Mouse (Mus musculus) MEL (cell line): ENCODE data around the gene Kcnip1. TPM values are rescaled to one million over a fixed set of nuclear protein-coding genes. Genes with fewer than 3 reads are reported as not detected.

Source experiments
- DNase-seq: peaks from one replicate; pipeline ENCODE4 v3.0.0; 2011; ENCODE audit warnings: low read depth, low spot score
- H3K27ac ChIP-seq: 2 replicates; pipeline ENCODE4 v1.5.1; 2012; ENCODE audit warnings: low read depth, mild to moderate bottlenecking, control low read depth, low read length, moderate library complexity; ENCODE audit not compliant: control insufficient read depth
- H3K27me3 ChIP-seq, 2 experiments: fragments of 150-350 bp in 1 of 2; sonication (generic) in 1 of 2; 2 replicates each; pipeline ENCODE4 v1.6.1; 2012; ENCODE audit warnings: low read length in 2 of 2, mild to moderate bottlenecking in 2 of 2, improper control_type of control experiment in 1 of 2, moderate library complexity in 1 of 2; ENCODE audit not compliant: insufficient read depth in 2 of 2, control insufficient read depth in 1 of 2
- H3K36me3 ChIP-seq, 2 experiments: 2 replicates each; pipeline ENCODE4 v1.6.1; 2012 to 2014; ENCODE audit warnings: low read length in 2 of 2, improper control_type of control experiment in 1 of 2, inconsistent platforms in 1 of 2, mild to moderate bottlenecking in 1 of 2; ENCODE audit not compliant: insufficient read depth in 2 of 2, control insufficient read depth in 1 of 2
- H3K4me1 ChIP-seq, 2 experiments: fragments of 150-350 bp in 1 of 2; sonication (generic) in 1 of 2; 2 replicates each; pipeline ENCODE4 v1.6.1; 2012; ENCODE audit warnings: low read length in 2 of 2, improper control_type of control experiment in 1 of 2, mild to moderate bottlenecking in 1 of 2; ENCODE audit not compliant: insufficient read depth in 2 of 2, control insufficient read depth in 1 of 2
- H3K4me3 ChIP-seq, 2 experiments: fragments of 150-350 bp in 1 of 2; sonication (generic) in 1 of 2; 2 replicates each; pipeline ENCODE4 v1.5.1; 2012; ENCODE audit warnings: low read depth in 2 of 2, low read length in 2 of 2, mild to moderate bottlenecking in 2 of 2, moderate library complexity in 2 of 2, control low read depth in 1 of 2, improper control_type of control experiment in 1 of 2; ENCODE audit not compliant: control insufficient read depth in 1 of 2, insufficient read depth in 1 of 2
- H3K79me2 ChIP-seq: 2 replicates; pipeline ENCODE4 v1.6.1; 2012; ENCODE audit warnings: mild to moderate bottlenecking, low read length, moderate library complexity; ENCODE audit not compliant: control insufficient read depth, poor library complexity, insufficient read depth
- H3K9ac ChIP-seq: 2 replicates; pipeline ENCODE4 v1.6.1; 2012; ENCODE audit warnings: low read depth, mild to moderate bottlenecking, control low read depth, low read length, moderate library complexity; ENCODE audit not compliant: control insufficient read depth, poor library complexity, severe bottlenecking
- H3K9me3 ChIP-seq: fragments of 150-350 bp; sonication (generic); replicated peaks from 2 replicates; pipeline ENCODE4 v1.6.1; 2012; ENCODE audit warnings: mild to moderate bottlenecking, low read length, improper control_type of control experiment, moderate library complexity; ENCODE audit not compliant: insufficient read depth
- CHD1 ChIP-seq: IDR thresholded peaks from 2 replicates; pipeline ENCODE4 v1.6.1; 2012; ENCODE audit warnings: low read depth, mild to moderate bottlenecking, inconsistent platforms, low read length, improper control_type of control experiment
- CHD2 ChIP-seq: IDR thresholded peaks from 2 replicates; pipeline ENCODE4 v1.6.1; 2011; ENCODE audit warnings: low read length, improper control_type of control experiment
- E2F4 ChIP-seq: IDR thresholded peaks from 2 replicates; pipeline ENCODE4 v1.6.1; 2011; ENCODE audit warnings: low read depth, low read length, improper control_type of control experiment, borderline replicate concordance
- ELF1 ChIP-seq: IDR thresholded peaks from 2 replicates; pipeline ENCODE4 v1.6.1; 2014; ENCODE audit warnings: low read depth, mild to moderate bottlenecking, inconsistent platforms, low read length, improper control_type of control experiment, moderate library complexity
- EP300 ChIP-seq, 2 experiments: IDR thresholded peaks; 2 replicates each; pipeline ENCODE4 v1.6.1; 2011; ENCODE audit warnings: improper control_type of control experiment in 2 of 2, low read length in 2 of 2, low read depth in 1 of 2, mild to moderate bottlenecking in 1 of 2
- ETS1 ChIP-seq: IDR thresholded peaks from 2 replicates; pipeline ENCODE4 v1.6.1; 2012; ENCODE audit warnings: low read depth, mild to moderate bottlenecking, inconsistent platforms, low read length, improper control_type of control experiment, moderate library complexity
- GABPA ChIP-seq: IDR thresholded peaks from 2 replicates; pipeline ENCODE4 v1.6.1; 2012; ENCODE audit warnings: low read depth, mild to moderate bottlenecking, inconsistent platforms, low read length, improper control_type of control experiment, moderate library complexity
- GATA1 ChIP-seq: IDR thresholded peaks from 2 replicates; pipeline ENCODE4 v1.6.1; 2011; ENCODE audit warnings: low read depth, low read length, improper control_type of control experiment
- HCFC1 ChIP-seq: IDR thresholded peaks from 2 replicates; pipeline ENCODE4 v1.6.1; 2012; ENCODE audit warnings: low read depth, mild to moderate bottlenecking, inconsistent platforms, low read length, improper control_type of control experiment, moderate library complexity
- JUND ChIP-seq: IDR thresholded peaks from 2 replicates; pipeline ENCODE4 v1.6.1; 2011; ENCODE audit warnings: low read depth, mild to moderate bottlenecking, improper control_type of control experiment, low read length
- KAT2A ChIP-seq: conservative IDR thresholded peaks from 2 replicates; pipeline ENCODE4 v1.6.1; 2012; ENCODE audit warnings: low read depth, low read length, improper control_type of control experiment, inconsistent platforms
- MAFK ChIP-seq: IDR thresholded peaks from 2 replicates; pipeline ENCODE4 v1.6.1; 2011; ENCODE audit warnings: low read depth, mild to moderate bottlenecking, low read length, improper control_type of control experiment, borderline replicate concordance
- MAX ChIP-seq: IDR thresholded peaks from 2 replicates; pipeline ENCODE4 v1.6.1; 2011; ENCODE audit warnings: low read length, improper control_type of control experiment
- MAZ ChIP-seq: IDR thresholded peaks from 2 replicates; pipeline ENCODE4 v1.6.1; 2012; ENCODE audit warnings: low read depth, mild to moderate bottlenecking, inconsistent platforms, low read length, improper control_type of control experiment
- MXI1 ChIP-seq: IDR thresholded peaks from 2 replicates; pipeline ENCODE4 v1.6.1; 2011; ENCODE audit warnings: mild to moderate bottlenecking, low read depth, low read length, improper control_type of control experiment
- MYB ChIP-seq: IDR thresholded peaks from 2 replicates; pipeline ENCODE4 v1.6.1; 2011; ENCODE audit warnings: mild to moderate bottlenecking, low read depth, low read length, improper control_type of control experiment
- MYC ChIP-seq: IDR thresholded peaks from 2 replicates; pipeline ENCODE4 v1.6.1; 2011; ENCODE audit warnings: low read depth, mild to moderate bottlenecking, low read length, improper control_type of control experiment, moderate library complexity
- NELFE ChIP-seq: IDR thresholded peaks from 2 replicates; pipeline ENCODE4 v1.6.1; 2011; ENCODE audit warnings: low read depth, low read length, improper control_type of control experiment
- NRF1 ChIP-seq: IDR thresholded peaks from 2 replicates; pipeline ENCODE4 v1.6.1; 2014; ENCODE audit warnings: low read depth, mild to moderate bottlenecking, inconsistent platforms, low read length, improper control_type of control experiment, moderate library complexity; ENCODE audit not compliant: poor library complexity, insufficient read depth, severe bottlenecking
- POLR2A ChIP-seq, 2 experiments: IDR thresholded peaks; 2 replicates each; pipeline ENCODE4 v1.6.1; 2011 to 2012; ENCODE audit warnings: low read length in 2 of 2, mild to moderate bottlenecking in 2 of 2, control low read depth in 1 of 2, improper control_type of control experiment in 1 of 2, low read depth in 1 of 2, moderate library complexity in 1 of 2; ENCODE audit not compliant: control insufficient read depth in 1 of 2, insufficient read depth in 1 of 2, poor library complexity in 1 of 2
- POLR2AphosphoS2 ChIP-seq: IDR thresholded peaks from 2 replicates; pipeline ENCODE4 v1.6.1; 2011; ENCODE audit warnings: low read length, improper control_type of control experiment
- POLR2AphosphoS5 ChIP-seq: IDR thresholded peaks from 2 replicates; pipeline ENCODE4 v1.6.1; 2012; ENCODE audit warnings: low read depth, borderline replicate concordance, mild to moderate bottlenecking, inconsistent platforms, low read length, moderate library complexity, mixed read lengths
- RCOR1 ChIP-seq: IDR thresholded peaks from 2 replicates; pipeline ENCODE4 v1.6.1; 2012; ENCODE audit warnings: low read depth, mild to moderate bottlenecking, inconsistent platforms, low read length, improper control_type of control experiment
- SIN3A ChIP-seq: IDR thresholded peaks from 2 replicates; pipeline ENCODE4 v1.6.1; 2012; ENCODE audit warnings: low read length, improper control_type of control experiment, inconsistent platforms
- SMC3 ChIP-seq: IDR thresholded peaks from 2 replicates; pipeline ENCODE4 v1.6.1; 2011; ENCODE audit warnings: low read depth, low read length, improper control_type of control experiment
- TAL1 ChIP-seq: IDR thresholded peaks from 2 replicates; pipeline ENCODE4 v1.6.1; 2012; ENCODE audit warnings: mild to moderate bottlenecking, inconsistent platforms, low read length, moderate library complexity, mixed read lengths
- TCF12 ChIP-seq: IDR thresholded peaks from 2 replicates; pipeline ENCODE4 v1.6.1; 2014; ENCODE audit warnings: low read depth, mild to moderate bottlenecking, inconsistent platforms, low read length, improper control_type of control experiment, moderate library complexity
- UBTF ChIP-seq: IDR thresholded peaks from 2 replicates; pipeline ENCODE4 v1.6.1; 2012; ENCODE audit warnings: low read depth, mild to moderate bottlenecking, inconsistent platforms, low read length, improper control_type of control experiment, moderate library complexity, borderline replicate concordance; ENCODE audit not compliant: insufficient read depth
- USF2 ChIP-seq, 2 experiments: IDR thresholded peaks; 2 replicates each; pipeline ENCODE4 v1.6.1; 2011 to 2012; ENCODE audit warnings: improper control_type of control experiment in 2 of 2, low read length in 2 of 2, borderline replicate concordance in 1 of 2, inconsistent platforms in 1 of 2, low read depth in 1 of 2, mild to moderate bottlenecking in 1 of 2; ENCODE audit not compliant: insufficient read depth in 1 of 2
- ZC3H11A ChIP-seq: IDR thresholded peaks from 2 replicates; pipeline ENCODE4 v1.6.1; 2012; ENCODE audit warnings: low read depth, mild to moderate bottlenecking, inconsistent platforms, low read length, improper control_type of control experiment
- ZKSCAN1 ChIP-seq: IDR thresholded peaks from 2 replicates; pipeline ENCODE4 v1.6.1; 2012; ENCODE audit warnings: low read depth, mild to moderate bottlenecking, inconsistent platforms, low read length, improper control_type of control experiment, moderate library complexity
- ZMIZ1 ChIP-seq: IDR thresholded peaks from 2 replicates; pipeline ENCODE4 v1.6.1; 2012; ENCODE audit warnings: low read depth, mild to moderate bottlenecking, inconsistent platforms, low read length, improper control_type of control experiment, moderate library complexity
- ZNF384 ChIP-seq: IDR thresholded peaks from 2 replicates; pipeline ENCODE4 v1.6.1; 2012; ENCODE audit warnings: low read depth, mild to moderate bottlenecking, inconsistent platforms, low read length, improper control_type of control experiment
- polyA plus RNA-seq, 2 experiments: library from polyadenylated mRNA; stranded (reverse) in 1 of 2; unstranded in 1 of 2; fragments of >175 nt in 1 of 2; fragments of >200 nt in 1 of 2; gene quantifications; 2 replicates each; pipeline versions ENCODE4 v1.2.1 to v1.2.4; 2012; ENCODE audit warnings: low replicate concordance in 2 of 2, low read depth in 1 of 2; ENCODE audit not compliant: insufficient read length in 2 of 2, insufficient read depth in 1 of 2, missing spikeins in 1 of 2
- total RNA-seq: library from RNA; depleted of rRNA; stranded (reverse); fragments of 300-350 nt; gene quantifications from 2 replicates; pipeline ENCODE4 v1.2.3, GENCODE M21; 2012

Kcnip1 gene
- total and polyA plus RNA-seq, 3 experiments, result 0.04 to 0.06 TPM; not detected in 1

GRCm38 (mm10) chr11:33902377-33902776, 90.6 kb downstream of the Kcnip1 start (continued):
- TF ChIP-seq MYB (peak; percentile 99), E2F4 (peak; percentile 58; the same call in 1 of the 2 replicates), GABPA (no peak), EP300 (IDR thresholded peaks at IDR 0.05; ENCODE audit: low read depth in 1 of 2, low read length in 2 of 2) (peak; percentile 100), RCOR1 (peak; percentile 92), POLR2A (IDR thresholded peaks at IDR 0.05; ENCODE audit: control insufficient read depth in 1 of 2, insufficient read depth in 1 of 2, low read depth in 1 of 2, low read length in 2 of 2, poor library complexity in 1 of 2) (peak in 1 of 2 experiments; percentile 75; a peak in 2 of 4 replicates), ZC3H11A (no peak), MYC (peak; percentile 90), MAX (peak; percentile 93), NELFE (peak; percentile 70), USF2 (IDR thresholded peaks at IDR 0.05; ENCODE audit: borderline replicate concordance in 1 of 2, insufficient read depth in 1 of 2, low read depth in 1 of 2, low read length in 2 of 2) (no peak), KAT2A (peak; percentile 51)

GRCm38 (mm10) chr11:33901783-33902182, 91.2 kb downstream of the Kcnip1 start:
- Histone ChIP-seq H3K36me3 (peaks cover 0 to 34% of the 10 kb centered on the region in 2 experiments; a peak in 2 of 4 replicates), H3K79me2 (no peaks in the 10 kb centered on the region), H3K9ac (peak overlapping the region; percentile 56), H3K27ac (peak overlapping the region; percentile 92), H3K9me3 (no peaks in the 10 kb centered on the region), H3K4me1 (peaks cover 29% of the 10 kb centered on the region in 2 experiments), H3K27me3 (no peaks in the 10 kb centered on the region), H3K4me3 (peak overlapping the region; percentile 9 to 10; a peak in 2 of 4 replicates)
- TF ChIP-seq POLR2A (IDR thresholded peaks at IDR 0.05; ENCODE audit: control insufficient read depth in 1 of 2, insufficient read depth in 1 of 2, low read depth in 1 of 2, low read length in 2 of 2, poor library complexity in 1 of 2), result no peak; a peak in 1 of 4 replicates
- no peak for TF ChIP-seq E2F4
- no peak for TF ChIP-seq JUND
- TF ChIP-seq ZKSCAN1, result no peak
- TF ChIP-seq EP300 (IDR thresholded peaks at IDR 0.05; ENCODE audit: low read depth in 1 of 2, low read length in 2 of 2), result peak in 1 of 2 experiments; percentile 71; a peak in 1 of 4 replicates
- no peak for TF ChIP-seq HCFC1
- TF ChIP-seq CHD2, result no peak
- TF ChIP-seq MXI1, result no peak
- no peak for TF ChIP-seq MAFK
- TF ChIP-seq KAT2A, result no peak
- no peak for TF ChIP-seq POLR2AphosphoS2
- no peak for TF ChIP-seq ZMIZ1
- TF ChIP-seq SMC3, result no peak
- TF ChIP-seq NELFE, result no peak; the same call in 1 of the 2 replicates
- no peak for TF ChIP-seq UBTF
- no peak for TF ChIP-seq NRF1
- TF ChIP-seq MAZ, result no peak
- no peak for TF ChIP-seq GATA1
- TF ChIP-seq TAL1, result no peak
- TF ChIP-seq ELF1, result no peak
- no peak for TF ChIP-seq SIN3A
- TF ChIP-seq ETS1, result peak; percentile 81
- no peak for TF ChIP-seq POLR2AphosphoS5
- TF ChIP-seq CHD1, result no peak; the same call in 1 of the 2 replicates
- no peak for TF ChIP-seq ZNF384
- TF ChIP-seq TCF12, result peak; percentile 28; the same call in 1 of the 2 replicates
- TF ChIP-seq MYB, result peak; percentile 58; the same call in 1 of the 2 replicates
- TF ChIP-seq RCOR1, result no peak
- TF ChIP-seq GABPA, result no peak
- peak; percentile 60 for DNase-seq
